Mouse (Mus musculus) 3134 (cell line): ENCODE results near the gene Nr1h2.

Experiments
- DNase-seq: peaks from one replicate; pipeline ENCODE4 v3.0.0-alpha.2; 2011; ENCODE audit warnings: low spot score; ENCODE audit not compliant: insufficient read length; ENCODE audit errors: extremely low read depth

Gene Nr1h2

GRCm38 (mm10) chr7:44586518-44586917 lies 32.8 kb upstream of the Nr1h2 start:
- DNase-seq, result no peak

GRCm38 (mm10) chr7:44585606-44586005 lies 31.9 kb upstream of the Nr1h2 start:
- DNase-seq, result no peak

GRCm38 (mm10) chr7:44584921-44585320 lies 31.2 kb upstream of the Nr1h2 start:
- DNase-seq, result no peak

GRCm38 (mm10) chr7:44584265-44584804 lies 30.6 kb upstream of the Nr1h2 start:
- no peak for DNase-seq

GRCm38 (mm10) chr7:44583146-44583545 lies 29.4 kb upstream of the Nr1h2 start:
- DNase-seq, result no peak

- no peak for DNase-seq
These were observed 29.0 kb upstream of the Nr1h2 start for GRCm38 (mm10) chr7:44582709-44583108.

- no peak for DNase-seq
These were observed 27.9 kb upstream of the Nr1h2 start for GRCm38 (mm10) chr7:44581637-44582036.

GRCm38 (mm10) chr7:44576333-44576844 lies 22.6 kb upstream of the Nr1h2 start:
- no peak for DNase-seq

GRCm38 (mm10) chr7:44572956-44573484 lies 19.3 kb upstream of the Nr1h2 start:
- no peak for DNase-seq

- peak; percentile 39 for DNase-seq
These were observed 18.5 kb upstream of the Nr1h2 start, which contains the start of gene Napsa for GRCm38 (mm10) chr7:44572213-44572701. Napsa (plus strand) TSS chr7:44572380.

- no peak for DNase-seq
These were observed 18.1 kb upstream of the Nr1h2 start for GRCm38 (mm10) chr7:44571811-44572210.

GRCm38 (mm10) chr7:44570989-44571388 lies 17.2 kb upstream of the Nr1h2 start:
- no peak for DNase-seq

GRCm38 (mm10) chr7:44568803-44569202 lies 15.1 kb upstream of the Nr1h2 start:
- no peak for DNase-seq

GRCm38 (mm10) chr7:44565414-44565813 lies 11.7 kb upstream of the Nr1h2 start:
- DNase-seq, result no peak

GRCm38 (mm10) chr7:44564486-44564885 lies 10.7 kb upstream of the Nr1h2 start:
- DNase-seq, result no peak

GRCm38 (mm10) chr7:44563284-44563683 lies 9.5 kb upstream of the Nr1h2 start:
- no peak for DNase-seq

- DNase-seq, result no peak
These were observed 7.0 kb upstream of the Nr1h2 start for GRCm38 (mm10) chr7:44560435-44561400.

GRCm38 (mm10) chr7:44557629-44558028 lies 3.9 kb upstream of the Nr1h2 start:
- DNase-seq, result no peak

GRCm38 (mm10) chr7:44553196-44553764 lies 471 bp downstream of the Nr1h2 start:
- peak; percentile 84 for DNase-seq

- DNase-seq, result no peak
These were observed 1.4 kb downstream of the Nr1h2 start for GRCm38 (mm10) chr7:44552141-44552908.
